8 mouse cellular contexts compared by ENCODE assay signal in genomic region chr9:22411002-22411857, GRCm38 (mm10). TPM values are rescaled to one million over a fixed set of nuclear protein-coding genes. Genes with fewer than 3 reads are reported as not detected.
DNase-seq lines count a peak whose midpoint lies in the region; ATAC-seq and TF ChIP-seq lines count a peak whose summit lies in the region.

9530077C05Rik (plus strand) TSS chr9:22411513.

- H3K27me3 ChIP-seq in MEL (ENCODE audit: control insufficient read depth in 1 of 2, insufficient read depth in 2 of 2, low read length in 2 of 2): no peaks in the 10 kb centered on the region
- no peaks in the 10 kb centered on the region for H3K27me3 ChIP-seq in forebrain, embryonic 16.5 days (replicated peaks; ENCODE audit: control insufficient read depth, insufficient read depth, low read length)
- H3K27me3 ChIP-seq in neural tube, embryonic 14.5 days (ENCODE audit: control insufficient read depth, insufficient read depth, low read length): no peaks in the 10 kb centered on the region
- H3K27me3 ChIP-seq in testis, adult 2 months (ENCODE audit: control insufficient read depth, insufficient read depth, low read length): no peaks in the 10 kb centered on the region

- peak; percentile 99 for TF ChIP-seq CTCF in MEL (IDR thresholded peaks at IDR 0.05 in 2 of 3, conservative IDR thresholded peaks at IDR 0.05 in 1 of 3; ENCODE audit: control insufficient read depth in 1 of 3, insufficient read depth in 1 of 3, low read depth in 2 of 3, low read length in 3 of 3, poor library complexity in 1 of 3, severe bottlenecking in 1 of 3)
- TF ChIP-seq CTCF in testis, adult 2 months (IDR thresholded peaks at IDR 0.05; ENCODE audit: control insufficient read depth, insufficient read depth, insufficient replicate concordance, low read depth, low read length): peak; percentile 87

- H3K9me3 ChIP-seq in MEL (replicated peaks; ENCODE audit: insufficient read depth, low read length): no peaks in the 10 kb centered on the region
- no peaks in the 10 kb centered on the region for H3K9me3 ChIP-seq in forebrain, embryonic 16.5 days (ENCODE audit: control insufficient read depth, low read length)
- H3K9me3 ChIP-seq in neural tube, embryonic 14.5 days (ENCODE audit: control insufficient read depth, low read length): no peaks in the 10 kb centered on the region

- peak in 1 of 2 experiments; percentile 76; a peak in 3 of 4 replicates for TF ChIP-seq POLR2A in MEL (IDR thresholded peaks at IDR 0.05; ENCODE audit: control insufficient read depth in 1 of 2, insufficient read depth in 1 of 2, low read depth in 1 of 2, low read length in 2 of 2, poor library complexity in 1 of 2)
- peak; percentile 73; the same call in 1 of the 2 replicates for TF ChIP-seq POLR2A in testis, adult 2 months (IDR thresholded peaks at IDR 0.05; ENCODE audit: control insufficient read depth, low read depth, low read length)

- H3K27ac ChIP-seq in MEL (ENCODE audit: control insufficient read depth, low read depth, low read length): no peak within 1 kb of the TSS
- peak within 1 kb of the TSS; percentile 47 for H3K27ac ChIP-seq in forebrain, embryonic 16.5 days (ENCODE audit: low read length)
- peak within 1 kb of the TSS; percentile 40 for H3K27ac ChIP-seq in neural tube, embryonic 14.5 days (ENCODE audit: low read depth, low read length)
- H3K27ac ChIP-seq in testis, adult 2 months (ENCODE audit: control insufficient read depth, insufficient read depth, low read depth, low read length): peak within 1 kb of the TSS; percentile 79

- no peaks in the 10 kb centered on the region; the same call in 1 of the 2 replicates for H3K79me2 ChIP-seq in MEL (ENCODE audit: control insufficient read depth, insufficient read depth, low read length, poor library complexity)

- H3K36me3 ChIP-seq in MEL (ENCODE audit: control insufficient read depth in 1 of 2, insufficient read depth in 2 of 2, low read length in 2 of 2): peaks cover 0 to 8% of the 10 kb centered on the region in 2 experiments; a peak in 2 of 4 replicates
- H3K36me3 ChIP-seq in forebrain, embryonic 16.5 days (ENCODE audit: control insufficient read depth, insufficient read depth): no peaks in the 10 kb centered on the region
- H3K36me3 ChIP-seq in neural tube, embryonic 14.5 days (ENCODE audit: control insufficient read depth, insufficient read depth, low read length): no peaks in the 10 kb centered on the region
- H3K36me3 ChIP-seq in testis, adult 2 months (ENCODE audit: control insufficient read depth, insufficient read depth, low read length): no peaks in the 10 kb centered on the region

- intact Hi-C loops in heart, postnatal 36 days (cut with DNase I): loop anchor here (2.0 kb wide), 2 partner anchors 64 to 186 kb away; partner anchors contain the start of genes Bbs9 and Zfp809

- DNase-seq in MEL (ENCODE audit: low read depth, low spot score): peak; percentile 100
- peak; percentile 99 to 100 for DNase-seq in cerebellum, adult 18-20 months
- peak; percentile 94 to 95 for DNase-seq in heart, postnatal 36 days
- peak; percentile 97 to 99 for DNase-seq in layer of hippocampus, adult 18-20 months (ENCODE audit: low spot score in 2 of 2)
- peak; percentile 97 to 98 for DNase-seq in lung, adult 18-20 months

- no peak; a peak in 1 of 4 replicates for TF ChIP-seq EP300 in MEL (IDR thresholded peaks at IDR 0.05; ENCODE audit: low read depth in 1 of 2, low read length in 2 of 2)

- H3K4me3 ChIP-seq in MEL (ENCODE audit: control insufficient read depth in 1 of 2, insufficient read depth in 1 of 2, low read depth in 2 of 2, low read length in 2 of 2): peak within 1 kb of the TSS; percentile 45 to 70
- peak within 1 kb of the TSS; percentile 72 for H3K4me3 ChIP-seq in forebrain, embryonic 16.5 days (replicated peaks; ENCODE audit: low read length)
- peak within 1 kb of the TSS; percentile 48 for H3K4me3 ChIP-seq in neural tube, embryonic 14.5 days (ENCODE audit: low read depth, low read length)
- H3K4me3 ChIP-seq in testis, adult 2 months (ENCODE audit: control insufficient read depth, low read depth, low read length): peak within 1 kb of the TSS; percentile 92

- peak within 1 kb of the TSS; percentile 81 for H3K4me2 ChIP-seq in forebrain, embryonic 16.5 days (ENCODE audit: low read length)
- peak within 1 kb of the TSS; percentile 60 for H3K4me2 ChIP-seq in neural tube, embryonic 14.5 days (ENCODE audit: low read depth, low read length)

- ATAC-seq in forebrain, embryonic 16.5 days: peak; percentile 100
- peak; percentile 99 for ATAC-seq in neural tube, embryonic 14.5 days (ENCODE audit: low read depth)

- peaks cover 0 to 7% of the 10 kb centered on the region in 2 experiments; a peak in 1 of 4 replicates for H3K4me1 ChIP-seq in MEL (ENCODE audit: control insufficient read depth in 1 of 2, insufficient read depth in 2 of 2, low read length in 2 of 2)
- H3K4me1 ChIP-seq in forebrain, embryonic 16.5 days (replicated peaks; ENCODE audit: control insufficient read depth, insufficient read depth, low read length): 0 out of 2 replicates have a peak, but pooled peaks cover 2% of the 10 kb centered on the region
- H3K4me1 ChIP-seq in neural tube, embryonic 14.5 days (ENCODE audit: control insufficient read depth, insufficient read depth, low read length): no peaks in the 10 kb centered on the region
- peaks cover 4% of the 10 kb centered on the region; the same call in 1 of the 2 replicates for H3K4me1 ChIP-seq in testis, adult 2 months (ENCODE audit: control insufficient read depth, insufficient read depth, low read length)

- peak within 1 kb of the TSS; percentile 62 for H3K9ac ChIP-seq in MEL (ENCODE audit: control insufficient read depth, low read depth, low read length, poor library complexity, severe bottlenecking)
- H3K9ac ChIP-seq in forebrain, embryonic 16.5 days (replicated peaks; ENCODE audit: low read depth, low read length): peak within 1 kb of the TSS; percentile 81
- peak within 1 kb of the TSS; percentile 60 for H3K9ac ChIP-seq in neural tube, embryonic 14.5 days (replicated peaks; ENCODE audit: low read depth, low read length)

- TF ChIP-seq RAD21 in MEL (IDR thresholded peaks at IDR 0.05; ENCODE audit: low read depth, low read length): peak; percentile 23

- WGBS in forebrain, embryonic 16.5 days: under 1% methylated on average over 43 of the region's 43 CpGs
- WGBS in neural tube, embryonic 14.5 days: under 1% methylated on average over 43 of the region's 43 CpGs

TF ChIP-seq in MEL, 35 proteins besides CTCF, POLR2A, EP300 and RAD21 (continues in another document):
- TF ChIP-seq SIN3A (IDR thresholded peaks at IDR 0.05; ENCODE audit: low read length): peak; percentile 99
- no peak for TF ChIP-seq USF2 (IDR thresholded peaks at IDR 0.05; ENCODE audit: borderline replicate concordance in 1 of 2, insufficient read depth in 1 of 2, low read depth in 1 of 2, low read length in 2 of 2)
- TF ChIP-seq ETS1 (IDR thresholded peaks at IDR 0.05; ENCODE audit: low read depth, low read length): peak; percentile 60; the same call in 1 of the 2 replicates
- TF ChIP-seq ZKSCAN1 (IDR thresholded peaks at IDR 0.05; ENCODE audit: low read depth, low read length): no peak; the same call in 1 of the 2 replicates
- no peak for TF ChIP-seq MYB (IDR thresholded peaks at IDR 0.05; ENCODE audit: low read depth, low read length)
- no peak for TF ChIP-seq MAFK (IDR thresholded peaks at IDR 0.05; ENCODE audit: borderline replicate concordance, low read depth, low read length)
- TF ChIP-seq TBP (IDR thresholded peaks at IDR 0.05; ENCODE audit: low read depth, low read length): peak; percentile 86
- peak; percentile 100 for TF ChIP-seq HCFC1 (IDR thresholded peaks at IDR 0.05; ENCODE audit: low read depth, low read length)
- no peak for TF ChIP-seq GABPA (IDR thresholded peaks at IDR 0.05; ENCODE audit: low read depth, low read length)
- TF ChIP-seq ZMIZ1 (IDR thresholded peaks at IDR 0.05; ENCODE audit: low read depth, low read length): no peak
- TF ChIP-seq USF1 (IDR thresholded peaks at IDR 0.05; ENCODE audit: low read depth, low read length): peak; percentile 56; the same call in 1 of the 2 replicates
- peak; percentile 94 for TF ChIP-seq MAZ (IDR thresholded peaks at IDR 0.05; ENCODE audit: low read depth, low read length)
- TF ChIP-seq TCF12 (IDR thresholded peaks at IDR 0.05; ENCODE audit: low read depth, low read length): no peak; the same call in 1 of the 2 replicates
- TF ChIP-seq TAL1 (IDR thresholded peaks at IDR 0.05; ENCODE audit: low read length): no peak
- 0 out of 2 replicates have a peak, but pooled peaks have one; percentile 29 for TF ChIP-seq MEF2A (IDR thresholded peaks at IDR 0.05; ENCODE audit: extremely low read depth, insufficient replicate concordance, low read depth, low read length, poor library complexity, severe bottlenecking)
- peak; percentile 99 for TF ChIP-seq MXI1 (IDR thresholded peaks at IDR 0.05; ENCODE audit: low read depth, low read length)
- 0 out of 2 replicates have a peak, but pooled peaks have one; percentile 72 for TF ChIP-seq POLR2AphosphoS5 (IDR thresholded peaks at IDR 0.05; ENCODE audit: borderline replicate concordance, low read depth, low read length)
- TF ChIP-seq E2F4 (IDR thresholded peaks at IDR 0.05; ENCODE audit: borderline replicate concordance, low read depth, low read length): peak; percentile 94; the same call in 1 of the 2 replicates
- 0 out of 2 replicates have a peak, but pooled peaks have one; percentile 18 for TF ChIP-seq ZC3H11A (IDR thresholded peaks at IDR 0.05; ENCODE audit: low read depth, low read length)
- TF ChIP-seq ELF1 (IDR thresholded peaks at IDR 0.05; ENCODE audit: low read depth, low read length): peak; percentile 92
- TF ChIP-seq CHD1 (IDR thresholded peaks at IDR 0.05; ENCODE audit: low read depth, low read length): no peak
- TF ChIP-seq UBTF (IDR thresholded peaks at IDR 0.05; ENCODE audit: borderline replicate concordance, insufficient read depth, low read depth, low read length): peak; percentile 97
- no peak; the same call in 1 of the 2 replicates for TF ChIP-seq NELFE (IDR thresholded peaks at IDR 0.05; ENCODE audit: low read depth, low read length)
- peak; percentile 83 for TF ChIP-seq ZNF384 (IDR thresholded peaks at IDR 0.05; ENCODE audit: low read depth, low read length)
- peak; percentile 61 for TF ChIP-seq NRF1 (IDR thresholded peaks at IDR 0.05; ENCODE audit: insufficient read depth, low read depth, low read length, poor library complexity, severe bottlenecking)

RNA-seq across cellular contexts. Expression of gene 9530077C05Rik, which starts in this region (rescaled TPM):
- 4.1 and 4.5 TPM in 2 replicates for total RNA-seq in MEL (2012; rRNA removed)
- 1 to 10 TPM in 1 of 2 experiments, not detected in 1; 6.9 TPM for polyA plus RNA-seq in MEL (2012; ENCODE audit: insufficient read depth in 1 of 2, insufficient read length in 2 of 2, low read depth in 1 of 2, low replicate concordance in 2 of 2, missing spikeins in 1 of 2)
- polyA plus RNA-seq in forebrain, embryonic 16.5 days (2015; fragmentation: Nextera tagmentation; extraction: Ambion mirVana): 11.3 and 12.5 TPM in 2 replicates
- under 1 TPM; 0.47 to 0.57 TPM for total RNA-seq in heart, postnatal 36 days (2021)
- total RNA-seq in layer of hippocampus, adult 18-20 months (2021): 1 to 10 TPM; 7.6 to 8.1 TPM
- 11.3 and 15.1 TPM in 2 replicates for polyA plus RNA-seq in neural tube, embryonic 14.5 days (2014; fragmentation: Nextera tagmentation; extraction: Ambion mirVana)
- polyA plus RNA-seq in testis, adult 2 months (2012; rRNA removed): 43.0 and 44.2 TPM in 2 replicates

Comparison
In these comparisons a context has a peak if more than half of its experiments do, and no peak if none do; other contexts are left out.
1. Peak in DNase-seq in heart, postnatal 36 days; RNA of the gene not detected or under 1 TPM.